Mouse (Mus musculus) kidney, postnatal 25 days (tissue): ENCODE results near the gene Spc25.

Experiments
- DNase-seq, 2 experiments: peaks; one replicate each; pipeline ENCODE4 v3.0.0; 2021; ENCODE audit warnings: mixed read lengths in 2 of 2

Gene Spc25

GRCm38 (mm10) chr2:69175296-69175695, 30.7 kb downstream of the Spc25 start:
- no peak for DNase-seq

GRCm38 (mm10) chr2:69170395-69171077, 35.5 kb downstream of the Spc25 start:
- no peak for DNase-seq

DNA sequence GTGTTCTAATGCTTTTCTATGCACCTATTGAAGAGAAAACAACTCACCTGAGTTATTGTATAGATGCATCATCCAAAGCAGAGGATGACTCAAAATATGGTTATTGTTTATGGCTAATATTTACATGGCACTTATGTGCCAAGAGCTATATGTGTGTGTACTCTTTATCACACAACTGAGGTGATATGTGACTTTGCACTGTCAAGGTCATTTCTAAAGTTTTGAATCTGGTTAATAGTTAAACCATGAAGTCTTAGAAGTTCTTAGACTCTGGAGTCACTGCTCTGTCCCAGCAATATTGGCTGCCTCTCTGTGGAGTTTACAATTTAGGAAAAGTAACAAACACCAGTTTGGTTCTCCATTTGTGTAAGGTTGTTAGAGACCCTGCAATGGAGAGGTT, 47.1 kb downstream of the Spc25 start:
- DNase-seq: no peak

DNA sequence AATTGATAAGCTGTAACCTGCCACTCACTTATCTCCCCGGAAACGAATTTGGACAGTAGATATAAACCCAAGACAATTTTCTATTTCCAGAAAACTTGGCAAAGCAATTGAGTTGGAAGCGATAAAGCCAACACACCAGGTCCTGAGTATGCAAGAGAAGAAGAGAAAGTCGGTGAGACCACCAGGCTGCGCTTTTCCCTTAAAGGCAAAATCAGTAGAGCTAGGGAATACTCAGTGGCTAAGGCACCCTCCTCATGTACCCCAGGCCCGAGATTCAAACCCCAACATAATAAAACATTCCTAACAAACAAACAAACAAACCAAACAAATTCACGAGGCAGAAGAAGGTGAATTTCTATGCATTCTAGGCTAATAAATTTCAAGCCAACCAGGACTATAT, 49.7 kb downstream of the Spc25 start:
- no peak for DNase-seq

GRCm38 (mm10) chr2:69155861-69156260, 50.1 kb downstream of the Spc25 start:
- no peak for DNase-seq

- DNase-seq: no peak
These were observed 55.2 kb downstream of the Spc25 start for GRCm38 (mm10) chr2:69150841-69151240.

- DNase-seq: no peak
These were observed 56.8 kb downstream of the Spc25 start for GRCm38 (mm10) chr2:69149154-69149553.

DNA sequence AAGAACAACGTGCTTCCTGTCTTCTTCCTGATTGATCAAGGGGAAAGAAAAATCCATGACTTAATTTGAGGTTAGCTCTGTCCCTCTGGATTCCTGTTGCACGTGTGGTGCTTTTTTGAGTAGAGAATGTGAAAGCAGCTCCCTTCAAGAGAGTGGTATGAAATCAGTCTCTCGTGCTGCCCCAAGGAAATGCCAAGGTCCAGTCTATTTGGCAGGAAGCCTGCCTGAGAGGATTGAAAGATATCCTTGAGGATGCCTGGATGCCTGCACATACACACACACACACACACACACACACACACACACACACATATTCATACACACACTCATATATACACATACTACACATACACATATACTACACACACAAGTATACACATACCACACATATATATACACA, 57.3 kb downstream of the Spc25 start:
- DNase-seq: peak in 1 of 2 experiments; percentile 44
